Mouse (Mus musculus): Measurements from ENCODE around the gene Ifna16. TPM values are rescaled to one million over a fixed set of nuclear protein-coding genes. Genes with fewer than 3 reads are reported as not detected.

Gene Ifna16
- not detected for total RNA-seq (2021)
- long read RNA-seq, experiment 1, result 0 reads
- long read RNA-seq, experiment 2, result 0 reads

DNA sequence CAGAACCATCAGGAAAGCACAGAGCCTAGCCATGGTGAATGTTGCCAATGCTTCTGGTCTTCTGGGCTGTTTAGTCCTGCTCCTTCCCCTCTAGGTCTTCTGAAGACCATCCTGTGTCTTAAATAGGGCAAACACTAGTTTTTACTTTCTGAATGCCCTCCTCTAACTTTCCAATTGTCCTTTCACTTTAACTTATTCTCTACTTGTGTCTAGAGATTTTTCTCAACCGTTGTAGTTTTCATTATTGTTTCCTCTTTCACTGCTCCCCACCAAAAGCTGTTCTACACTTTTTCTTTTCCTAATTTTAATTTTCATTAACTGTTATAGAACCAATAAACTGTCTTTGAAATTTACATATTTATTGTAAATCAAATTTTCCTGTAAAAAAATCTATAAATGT lies at the start of gene Ifna16:
Gene Ifna16, minus strand, starts transcription at position 101 of the 400 bp plus-strand sequence.
- DNase-seq (ENCODE audit: low spot score in 2 of 2), result no peak

DNA sequence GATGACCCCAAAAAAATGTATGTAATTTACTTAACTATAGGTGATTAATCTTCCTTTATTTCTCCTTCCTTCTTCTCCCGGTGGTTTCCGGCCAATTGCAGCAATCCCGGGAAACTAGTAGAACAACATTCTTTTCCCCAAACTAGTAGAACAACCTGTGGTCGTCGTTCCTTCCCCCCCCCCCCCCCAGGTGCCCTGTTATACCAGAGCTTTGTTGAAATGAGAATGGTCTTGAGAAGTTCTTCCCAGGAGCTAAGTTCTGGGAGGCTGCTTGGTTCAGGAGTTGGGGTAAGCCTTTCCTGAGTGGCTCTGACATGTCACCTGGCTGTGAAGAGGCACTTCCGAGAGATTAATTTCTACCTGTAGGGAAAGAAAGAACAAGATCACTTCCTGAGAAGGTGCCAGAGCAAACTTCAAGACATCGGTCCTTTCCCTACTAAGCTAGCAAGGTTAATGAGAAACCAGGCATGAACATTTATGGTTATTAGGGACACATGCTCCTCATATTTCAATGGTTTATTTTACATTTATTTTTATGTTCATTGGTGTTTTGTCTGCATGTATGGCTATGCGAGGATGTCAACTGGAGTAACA lies 46.9 kb upstream of the Ifna16 start:
- no peak for DNase-seq (ENCODE audit: low spot score in 2 of 2)

DNA sequence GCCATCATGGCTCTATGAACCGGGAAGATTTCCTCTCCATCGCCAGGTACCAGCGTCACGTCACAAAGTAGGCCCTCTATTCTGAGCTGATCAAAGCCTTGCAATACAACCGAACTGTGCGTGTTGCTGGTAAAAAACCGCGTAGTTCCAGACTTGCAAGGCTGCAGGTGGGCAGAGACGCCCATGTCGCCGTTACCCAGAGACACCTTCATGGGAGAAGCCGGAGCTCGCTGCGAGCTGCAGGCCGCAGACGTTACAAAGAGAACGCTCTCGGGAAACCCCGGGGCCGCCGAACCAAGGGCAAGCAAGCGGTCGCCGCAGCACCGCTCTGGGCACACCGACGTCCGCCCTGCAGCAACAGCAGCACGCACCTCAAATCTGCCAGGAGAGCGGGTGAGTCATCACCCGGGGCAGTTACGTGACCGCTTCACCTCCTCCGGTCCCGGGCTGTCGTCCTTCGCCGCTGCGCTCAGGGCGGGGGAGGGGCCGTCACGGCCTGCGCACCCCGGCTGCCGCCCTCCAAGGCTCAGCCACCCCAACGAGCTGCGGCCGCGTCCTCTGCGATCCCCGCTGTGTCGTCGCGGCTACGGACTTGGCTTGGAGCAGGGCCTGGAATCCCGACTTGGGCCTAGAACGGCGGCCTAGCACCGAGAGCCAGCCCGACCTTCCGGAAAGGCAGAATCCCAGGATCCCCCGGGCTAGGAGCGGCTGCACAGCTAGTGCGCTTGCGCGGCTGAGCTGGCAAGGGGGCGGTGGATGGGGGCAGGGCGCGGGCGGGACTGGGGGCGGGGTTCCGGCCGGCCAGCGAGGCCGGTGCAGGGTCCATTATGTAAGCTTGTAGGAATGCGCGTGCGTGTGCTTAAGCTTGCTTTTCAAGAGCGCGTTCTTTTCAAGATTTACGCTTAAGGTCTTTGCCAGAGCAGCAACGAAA lies 45.3 kb upstream of the Ifna16 start, which contains the start of the genes Gm26566 and Klhl9:
Gene Gm26566, plus strand, starts transcription at position 15 of the 931 bp plus-strand sequence.
Gene Klhl9, minus strand, starts transcription at position 675 of the 931 bp plus-strand sequence.
- DNase-seq (ENCODE audit: low spot score in 2 of 2), result peak; percentile 88 to 94

- DNase-seq (ENCODE audit: low spot score in 2 of 2), result no peak
These were observed 42.0 kb upstream of the Ifna16 start for GRCm38 (mm10) chr4:88718715-88719114.

- DNase-seq (ENCODE audit: low spot score in 2 of 2), result no peak
These were observed 38.3 kb upstream of the Ifna16 start for GRCm38 (mm10) chr4:88715059-88715458.

DNA sequence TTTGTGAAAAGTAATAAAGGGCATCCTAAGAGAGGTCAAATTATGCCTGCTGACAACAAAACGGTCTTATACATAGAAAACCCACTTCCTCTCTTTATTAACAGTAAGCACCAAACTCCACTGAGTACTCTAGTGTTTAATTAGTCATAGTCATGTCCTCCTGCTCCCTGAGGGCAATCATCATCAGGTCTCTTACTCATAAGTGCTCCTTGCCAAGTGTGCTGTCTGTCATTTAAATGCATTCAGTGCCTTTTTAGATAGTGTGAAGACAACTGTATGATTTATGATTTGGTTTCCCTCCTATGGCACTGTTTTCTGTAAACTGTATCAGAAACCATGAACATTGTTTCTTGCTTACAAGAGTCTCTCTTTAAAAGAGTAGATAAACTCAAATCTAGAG lies 37.6 kb upstream of the Ifna16 start:
- DNase-seq (ENCODE audit: low spot score in 2 of 2), result no peak

DNA sequence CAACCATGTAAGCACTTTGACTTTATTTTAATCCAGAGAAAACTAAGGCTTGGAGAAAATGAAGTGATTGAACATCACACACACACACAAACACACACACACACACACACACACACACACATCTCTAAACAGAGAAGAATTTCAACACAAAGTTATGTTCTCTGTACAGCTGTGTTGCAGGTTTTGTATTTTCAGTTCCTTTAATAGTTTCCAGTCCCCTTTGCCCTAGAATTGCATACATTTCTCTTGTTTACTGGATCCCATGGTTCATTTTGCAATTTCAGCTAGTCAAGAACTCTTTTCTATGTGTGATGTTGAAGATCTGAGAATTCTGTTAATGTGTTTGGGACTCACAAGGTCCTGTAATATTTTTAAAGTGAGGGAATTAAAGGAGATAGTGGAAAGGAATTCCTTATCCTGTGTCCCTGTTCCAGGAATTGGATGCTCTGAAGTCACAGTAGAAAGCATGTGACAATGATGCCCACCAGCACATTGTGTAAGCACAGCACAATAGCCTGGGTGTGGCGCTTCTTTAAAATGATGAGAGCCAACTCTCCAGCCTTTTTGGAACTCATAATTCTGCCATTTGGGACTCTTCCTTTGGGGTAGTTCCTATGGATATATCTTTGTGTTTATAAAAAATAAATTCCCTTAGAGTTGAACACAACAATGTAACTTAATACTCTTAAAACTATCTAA lies 30.6 kb upstream of the Ifna16 start:
- DNase-seq (ENCODE audit: low spot score in 2 of 2), result no peak

DNA sequence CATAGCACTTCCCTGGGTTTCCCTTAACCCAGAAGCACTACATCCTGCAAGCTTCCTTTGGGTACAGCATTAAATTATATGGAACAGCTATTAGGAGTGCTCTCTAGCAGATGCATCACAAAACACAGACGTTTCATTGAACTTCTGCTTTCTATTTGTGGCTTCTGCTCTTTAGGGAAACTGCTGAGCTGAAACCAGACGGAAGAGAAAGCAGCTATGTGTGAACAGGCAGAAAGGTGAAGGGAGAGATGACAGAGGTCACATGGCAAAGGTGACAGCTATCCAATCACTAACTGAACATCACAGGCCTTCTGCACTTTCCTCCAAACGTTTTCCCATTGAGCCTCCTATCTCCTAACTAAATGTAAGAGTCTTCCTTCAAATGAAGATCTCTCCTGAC lies 29.2 kb upstream of the Ifna16 start:
- no peak for DNase-seq (ENCODE audit: low spot score in 2 of 2)

DNA sequence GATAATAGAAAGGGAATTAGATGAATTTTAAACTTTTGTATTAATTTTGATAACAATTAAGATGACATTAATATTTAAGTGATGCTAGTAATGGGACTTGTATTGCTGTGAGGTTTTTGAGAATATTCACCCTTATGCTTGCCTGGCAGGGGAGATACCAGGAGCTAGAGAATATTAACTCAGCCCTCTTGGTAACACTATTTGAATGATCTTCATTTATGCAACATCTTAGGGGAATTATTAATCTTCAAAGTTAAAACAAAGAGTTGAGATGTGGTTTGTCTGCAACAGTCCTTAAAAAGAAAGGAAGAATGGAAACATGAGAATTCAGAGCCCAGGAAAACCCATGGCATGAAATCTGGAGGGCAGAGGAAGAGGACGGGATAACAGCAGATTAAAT lies 22.6 kb upstream of the Ifna16 start:
- no peak for DNase-seq (ENCODE audit: low spot score in 2 of 2)

DNA sequence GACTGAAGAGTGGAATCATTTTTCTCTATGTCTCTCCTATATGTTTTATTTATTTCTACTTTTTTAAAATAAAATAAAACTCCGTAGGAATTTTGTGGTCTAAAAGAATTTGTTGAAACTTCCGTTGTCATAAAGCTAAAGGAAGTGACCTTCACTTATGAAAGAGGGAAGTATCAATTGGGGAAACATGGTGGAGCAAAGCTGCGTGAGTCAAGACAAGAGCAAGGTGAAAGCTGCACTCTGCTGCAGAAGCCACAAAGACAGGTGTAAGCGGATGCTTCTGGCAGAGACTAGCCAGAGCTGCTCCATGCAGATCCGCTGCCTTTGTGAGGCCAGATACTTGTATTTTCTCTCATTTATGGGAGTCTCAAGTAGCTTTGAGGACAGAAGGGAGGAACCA lies 22.1 kb upstream of the Ifna16 start:
- no peak for DNase-seq (ENCODE audit: low spot score in 2 of 2)

- DNase-seq (ENCODE audit: low spot score in 2 of 2), result no peak
These were observed 21.0 kb upstream of the Ifna16 start for GRCm38 (mm10) chr4:88697753-88698152.

GRCm38 (mm10) chr4:88697108-88697507 lies 20.4 kb upstream of the Ifna16 start:
- no peak for DNase-seq (ENCODE audit: low spot score in 2 of 2)

GRCm38 (mm10) chr4:88696237-88696884 lies 19.6 kb upstream of the Ifna16 start:
- peak; percentile 65 to 79 for DNase-seq (ENCODE audit: low spot score in 2 of 2)

DNA sequence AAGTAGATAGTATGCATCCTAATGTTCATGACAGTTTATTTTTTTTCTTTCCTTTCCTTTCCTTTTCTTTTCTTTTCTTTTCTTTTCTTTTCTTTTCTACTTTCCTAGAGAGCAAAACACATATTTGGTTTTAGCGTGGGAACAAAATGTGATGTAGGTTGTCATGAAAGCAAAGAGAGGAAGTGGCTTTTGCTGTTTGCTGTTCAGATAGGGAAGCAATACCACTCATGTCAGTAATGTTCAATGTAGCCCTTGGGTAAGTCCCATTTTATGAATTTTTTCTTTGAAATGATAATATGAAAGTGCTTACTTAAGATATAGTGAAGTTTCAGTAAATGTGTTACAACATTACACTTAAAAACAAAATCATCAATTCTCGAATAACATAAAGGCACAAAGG lies 16.7 kb upstream of the Ifna16 start:
- DNase-seq (ENCODE audit: low spot score in 2 of 2), result no peak

DNA sequence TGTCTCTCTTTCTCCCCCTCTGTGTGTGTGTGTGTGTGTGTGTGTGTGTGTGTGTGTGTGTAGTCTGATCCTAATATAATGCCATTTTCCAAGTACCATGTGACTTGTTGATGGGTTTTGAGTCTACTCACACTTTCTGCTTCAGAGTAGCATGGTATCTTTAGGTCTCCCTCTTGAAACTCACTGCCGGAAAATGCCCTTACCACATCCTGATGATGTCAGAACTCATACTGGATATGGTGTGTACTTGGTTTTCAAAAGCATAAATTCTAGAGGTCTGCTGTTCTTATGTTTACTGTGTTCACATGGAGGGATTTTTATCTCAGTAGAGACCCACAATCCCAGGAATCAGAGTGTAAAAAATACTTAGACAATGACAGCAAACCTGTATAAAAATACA lies 15.8 kb upstream of the Ifna16 start:
- no peak for DNase-seq (ENCODE audit: low spot score in 2 of 2)

DNA sequence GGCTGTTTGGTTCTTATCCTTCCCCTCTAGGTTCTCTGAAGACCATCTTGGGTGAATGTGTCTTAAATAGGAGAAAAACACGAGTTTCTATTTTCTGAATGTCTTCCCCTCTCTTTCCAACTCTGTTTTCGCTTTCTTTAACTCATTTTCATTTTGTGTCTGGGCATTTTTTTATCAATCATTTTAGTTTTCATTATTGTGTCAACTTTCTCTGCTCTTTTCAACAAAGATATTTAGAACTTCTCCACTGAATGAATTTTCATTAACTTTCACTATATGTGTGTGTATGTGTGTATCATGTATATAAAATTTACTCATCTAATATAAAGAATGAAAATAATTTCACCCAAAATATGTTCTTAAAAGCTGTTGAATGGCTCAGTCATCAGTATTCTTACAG lies 14.5 kb upstream of the Ifna16 start, which contains the start of gene Ifnab:
Gene Ifnab, minus strand, starts transcription at position 101 of the 400 bp plus-strand sequence.
- DNase-seq (ENCODE audit: low spot score in 2 of 2), result no peak

GRCm38 (mm10) chr4:88683812-88684211 lies 7.1 kb upstream of the Ifna16 start, which contains the start of gene Ifna2:
Ifna2 (minus strand) TSS chr4:88683912.
- DNase-seq (ENCODE audit: low spot score in 2 of 2), result no peak

- no peak for DNase-seq (ENCODE audit: low spot score in 2 of 2)
These were observed 4.6 kb upstream of the Ifna16 start for GRCm38 (mm10) chr4:88681353-88681752.

DNA sequence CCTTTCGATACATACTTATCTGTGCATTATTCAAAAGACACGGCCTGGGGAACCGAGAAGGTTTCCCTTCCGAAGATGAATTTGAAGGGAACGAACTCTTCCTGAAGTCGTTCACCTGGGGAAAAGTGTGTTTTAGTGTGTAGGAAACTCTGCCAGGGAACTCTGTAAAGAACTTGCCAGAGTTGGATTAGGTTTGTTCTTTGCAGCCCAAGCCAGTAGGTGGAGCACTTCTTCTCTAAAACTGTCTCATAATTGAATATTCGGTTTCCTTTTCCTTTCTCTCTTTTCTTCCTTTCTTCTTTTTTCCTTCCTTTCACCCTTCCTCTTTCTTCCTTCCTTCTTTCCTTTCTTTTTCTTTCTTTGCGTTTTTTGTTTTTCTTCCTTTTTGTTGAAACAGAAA lies 3.6 kb upstream of the Ifna16 start:
- DNase-seq (ENCODE audit: low spot score in 2 of 2), result peak in 1 of 2 experiments; percentile 26

GRCm38 (mm10) chr4:88655461-88655860 lies 21.3 kb downstream of the Ifna16 start:
- no peak for DNase-seq (ENCODE audit: low spot score in 2 of 2)

GRCm38 (mm10) chr4:88653644-88654043 lies 23.1 kb downstream of the Ifna16 start:
- DNase-seq (ENCODE audit: low spot score in 2 of 2), result no peak
